Mouse (Mus musculus) embryonic facial prominence, embryonic 10.5 days (tissue): ENCODE data around the gene Znrf2. TPM values are rescaled to one million over a fixed set of nuclear protein-coding genes. Genes with fewer than 3 reads are reported as not detected.
A peak's percentile ranks its signal among the peaks of the same experiment; 100 is the strongest.
"Not testable (repeated sequence)": the region's sequence is repeated elsewhere in the genome, so short reads cannot be mapped to it uniquely, and the experiment has no call there.

Experiments used
- DNase-seq: peaks from one replicate; pipeline ENCODE4 v3.0.0-alpha.2; 2017; ENCODE audit warnings: low spot score
- H3K27ac ChIP-seq: fragments of 300-500 bp; sonication (generic); replicated peaks from 2 replicates; pipeline ENCODE4 v1.5.1; 2016; ENCODE audit warnings: mild to moderate bottlenecking
- H3K27me3 ChIP-seq: fragments of 300-500 bp; sonication (generic); replicated peaks from 2 replicates; pipeline ENCODE4 v1.6.1; 2016; ENCODE audit warnings: low read depth, mild to moderate bottlenecking; ENCODE audit not compliant: poor library complexity, severe bottlenecking
- H3K36me3 ChIP-seq: fragments of 300-500 bp; sonication (generic); replicated peaks from 2 replicates; pipeline ENCODE4 v1.6.1; 2016; ENCODE audit warnings: mild to moderate bottlenecking, moderate library complexity
- H3K4me1 ChIP-seq: fragments of 300-500 bp; sonication (generic); 2 replicates; pipeline ENCODE4 v1.6.1; 2016
- H3K4me3 ChIP-seq: fragments of 300-500 bp; sonication (generic); 2 replicates; pipeline ENCODE4 v1.5.1; 2016; ENCODE audit warnings: mild to moderate bottlenecking, moderate library complexity
- H3K9me3 ChIP-seq: fragments of 300-500 bp; sonication (generic); 2 replicates; pipeline ENCODE4 v1.6.1; 2016; ENCODE audit warnings: mild to moderate bottlenecking
- WGBS: fragments of 180-500 bp; shearing (Covaris S2); methylation state at CpG from one replicate; pipeline ENCODE4 v1.1.7; 2016; 5-methylcytosine and 5-hydroxymethylcytosine counted together
- polyA plus RNA-seq: library from polyadenylated mRNA; unstranded; fragments of >200 nt; fragmentation: Nextera tagmentation; extraction: Ambion mirVana; gene quantifications from 2 replicates; pipeline ENCODE4 v1.2.1, GENCODE M21; 2016

The Znrf2 gene
- polyA plus RNA-seq, 1 experiment from 2014 or later: 2.5 TPM

DNA sequence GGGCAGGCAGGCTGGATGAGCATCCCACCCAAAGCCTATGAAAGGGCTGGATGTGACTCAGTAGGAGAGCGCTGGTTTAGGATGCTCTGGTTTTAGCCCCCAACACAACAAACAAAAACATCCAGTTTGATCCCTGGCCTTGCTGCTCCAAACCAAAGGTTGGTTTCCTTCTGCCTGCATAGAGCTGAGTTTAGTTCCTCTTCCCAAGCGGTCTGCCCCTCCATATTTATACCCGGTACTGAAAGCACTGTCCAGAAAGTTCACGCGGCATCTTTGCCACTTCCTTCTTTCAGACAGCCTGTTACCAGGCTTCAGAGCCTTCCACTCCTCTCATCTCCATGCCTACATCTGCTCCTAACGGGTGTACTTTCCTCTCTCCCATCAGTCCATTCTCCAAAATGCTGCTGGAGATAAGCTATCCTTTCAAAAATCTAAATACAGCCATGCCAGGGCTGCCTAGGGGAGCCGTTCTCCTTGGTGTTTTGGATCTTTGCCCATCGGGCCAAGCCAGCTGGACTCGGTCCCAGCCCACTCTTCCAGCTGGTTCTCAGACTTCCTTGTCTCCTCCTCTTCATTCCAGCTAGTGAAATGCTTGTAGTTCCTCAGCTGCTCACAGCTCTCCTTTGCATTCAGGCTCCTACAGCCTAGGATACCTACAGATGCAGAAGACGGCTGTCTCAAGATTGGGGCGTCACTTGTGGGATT lies 5.0 kb upstream of the Znrf2 start:
- no peak for DNase-seq
- no peak overlapping the region for H3K27ac ChIP-seq
- H3K9me3 ChIP-seq: no peaks in the 10 kb centered on the region
- H3K36me3 ChIP-seq: no peaks in the 10 kb centered on the region
- no peak overlapping the region for H3K4me3 ChIP-seq
- 0 out of 2 replicates have a peak, but pooled peaks cover 8% of the 10 kb centered on the region for H3K4me1 ChIP-seq
- 88% methylated on average over 11 of the region's 11 CpGs for WGBS
- H3K27me3 ChIP-seq: no peaks in the 10 kb centered on the region; the same call in 1 of the 2 replicates

DNA sequence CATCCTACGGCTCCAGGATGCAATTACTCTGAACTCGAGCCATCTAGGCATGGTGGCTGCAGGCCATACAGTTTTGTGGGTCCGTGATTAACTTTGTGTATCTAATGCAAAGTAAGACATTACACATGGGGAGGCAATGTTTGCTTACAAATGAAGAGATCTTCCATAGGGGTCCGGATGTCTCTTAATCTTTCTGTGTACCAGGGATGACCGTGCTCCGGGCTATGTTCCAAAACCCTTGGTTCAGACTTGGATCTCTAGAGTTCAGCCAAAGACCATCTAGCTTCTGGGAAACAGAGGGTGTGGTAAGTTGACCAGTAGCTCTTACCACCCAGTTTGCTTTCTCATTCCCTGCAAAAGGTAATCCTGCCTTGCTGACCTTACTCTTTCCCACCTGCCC lies 4.4 kb upstream of the Znrf2 start:
- Histone ChIP-seq H3K27ac (no peak overlapping the region), H3K4me3 (no peak overlapping the region), H3K36me3 (no peaks in the 10 kb centered on the region), H3K9me3 (no peaks in the 10 kb centered on the region), H3K4me1 (0 out of 2 replicates have a peak, but pooled peaks cover 8% of the 10 kb centered on the region), H3K27me3 (no peaks in the 10 kb centered on the region; the same call in 1 of the 2 replicates)
- WGBS: 85% methylated on average over 6 of the region's 6 CpGs
- no peak for DNase-seq

DNA sequence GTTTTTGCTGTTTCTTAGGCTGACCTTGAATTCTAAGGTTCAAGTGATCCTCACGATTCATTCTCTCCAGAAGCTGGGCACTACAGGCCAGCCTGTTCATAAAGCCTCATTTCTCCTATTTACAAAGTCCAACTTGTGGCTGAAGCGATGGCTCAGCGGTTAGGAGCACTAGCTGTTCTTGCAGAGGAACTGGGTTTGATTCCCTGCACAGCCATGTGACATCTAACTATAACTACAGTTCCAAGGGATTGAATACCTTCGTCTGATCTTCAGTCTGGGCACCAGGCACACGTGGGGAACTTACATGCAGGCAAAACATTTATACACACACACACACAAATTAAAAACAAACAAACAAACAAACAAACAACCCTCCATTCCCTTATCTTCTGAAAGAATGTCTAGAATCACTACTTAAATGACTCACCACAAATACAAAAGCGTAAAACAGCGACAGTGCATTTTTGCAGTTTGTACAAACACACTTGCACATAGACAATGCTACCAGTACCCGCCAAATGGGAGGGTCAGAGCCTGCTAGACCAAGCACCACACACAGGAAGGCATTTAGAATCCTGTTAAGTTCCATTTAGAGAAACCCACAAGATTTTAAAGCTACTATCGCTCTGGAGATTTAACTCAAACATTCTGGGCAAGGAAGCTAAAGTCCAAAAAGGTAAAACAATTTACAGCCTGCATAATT lies 1.1 kb upstream of the Znrf2 start:
- no peak overlapping the region for H3K27ac ChIP-seq
- H3K27me3 ChIP-seq: no peaks in the 10 kb centered on the region; the same call in 1 of the 2 replicates
- H3K9me3 ChIP-seq: no peaks in the 10 kb centered on the region
- no peak for DNase-seq
- WGBS: 79% methylated on average over 9 of the region's 9 CpGs
- peak overlapping the region; percentile 81 for H3K4me3 ChIP-seq
- peaks cover 37% of the 10 kb centered on the region for H3K4me1 ChIP-seq
- H3K36me3 ChIP-seq: no peaks in the 10 kb centered on the region

DNA sequence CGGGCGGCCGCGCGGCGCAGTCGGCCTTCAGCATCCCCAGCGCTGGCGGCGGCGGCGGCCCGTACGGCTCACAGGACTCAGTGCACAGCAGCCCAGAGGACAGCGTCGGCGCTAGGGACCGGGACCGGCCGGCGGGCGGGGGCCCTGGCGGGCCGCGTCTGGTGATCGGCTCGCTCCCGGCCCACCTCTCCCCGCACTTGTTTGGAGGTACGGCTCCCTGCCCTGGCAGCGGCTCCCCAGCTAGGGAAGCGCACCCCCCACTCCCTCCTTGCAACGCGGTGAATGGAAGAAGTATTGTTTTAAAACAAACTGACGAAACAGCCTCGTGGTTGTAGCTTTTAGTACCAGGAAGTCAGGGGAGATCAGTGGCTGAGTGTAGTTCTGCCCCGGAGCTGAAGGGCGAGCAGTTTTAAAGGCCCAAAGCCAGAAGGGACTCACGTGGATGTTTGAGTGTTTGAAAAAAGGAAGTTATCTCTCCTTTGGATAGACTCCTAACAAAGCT lies 601 bp downstream of the Znrf2 start:
- WGBS: under 1% methylated on average over 39 of the region's 39 CpGs
- H3K4me1 ChIP-seq: peaks cover 37% of the 10 kb centered on the region
- peak overlapping the region; percentile 92 for H3K27ac ChIP-seq
- DNase-seq: peak; percentile 76
- no peaks in the 10 kb centered on the region; the same call in 1 of the 2 replicates for H3K27me3 ChIP-seq
- no peaks in the 10 kb centered on the region for H3K9me3 ChIP-seq
- no peaks in the 10 kb centered on the region for H3K36me3 ChIP-seq
- H3K4me3 ChIP-seq: peak overlapping the region; percentile 81

DNA sequence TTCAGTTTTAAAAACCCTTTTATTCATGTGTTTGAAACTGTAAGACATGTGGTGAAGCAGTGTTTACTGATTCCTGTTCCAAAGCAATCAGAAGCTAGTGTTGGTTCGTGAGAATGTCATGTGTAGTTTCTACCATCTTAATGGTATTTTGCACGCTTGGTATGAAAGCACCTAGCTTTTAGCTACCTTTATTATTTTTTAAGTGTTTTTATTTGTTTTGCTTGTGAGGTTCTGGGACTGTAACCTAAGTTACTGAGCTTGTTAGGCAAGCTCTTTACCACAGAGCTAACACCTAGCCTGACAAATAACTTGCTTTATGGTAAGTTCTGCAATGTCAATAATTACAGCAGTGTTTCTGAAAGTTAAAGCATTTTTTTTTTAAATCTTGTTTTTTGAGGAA lies 1.7 kb downstream of the Znrf2 start:
- no peak for DNase-seq
- Histone ChIP-seq H3K27ac (no peak overlapping the region), H3K4me1 (peaks cover 37% of the 10 kb centered on the region), H3K9me3 (no peaks in the 10 kb centered on the region), H3K4me3 (peak overlapping the region; percentile 81), H3K27me3 (no peaks in the 10 kb centered on the region; the same call in 1 of the 2 replicates), H3K36me3 (no peaks in the 10 kb centered on the region)
- WGBS: 48% methylated on average over 2 of the region's 2 CpGs

DNA sequence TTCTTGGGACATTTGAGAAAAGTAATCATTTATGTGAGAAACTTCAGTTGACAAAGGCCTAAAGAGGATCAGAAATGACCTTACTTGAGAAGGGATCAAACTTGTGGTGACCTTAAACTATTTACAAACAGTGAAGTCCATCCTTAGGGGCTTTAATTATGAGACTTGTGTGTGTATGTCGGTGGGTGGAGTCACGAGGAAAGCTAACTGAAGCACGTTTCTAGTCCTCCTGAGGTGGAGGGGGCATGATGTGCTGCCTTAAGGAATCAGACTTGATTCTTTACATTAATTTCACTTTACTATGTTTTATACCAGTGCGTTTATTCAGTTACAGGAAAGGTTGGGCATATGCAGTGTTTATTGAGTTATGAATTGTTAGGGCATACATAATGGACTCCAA lies 2.6 kb downstream of the Znrf2 start:
- DNase-seq: no peak
- Histone ChIP-seq H3K9me3 (no peaks in the 10 kb centered on the region), H3K36me3 (no peaks in the 10 kb centered on the region), H3K4me1 (peaks cover 37% of the 10 kb centered on the region), H3K4me3 (peak overlapping the region; percentile 16; the same call in 1 of the 2 replicates), H3K27me3 (no peaks in the 10 kb centered on the region; the same call in 1 of the 2 replicates), H3K27ac (no peak overlapping the region)
- 23% methylated on average over 4 of the region's 4 CpGs for WGBS

DNA sequence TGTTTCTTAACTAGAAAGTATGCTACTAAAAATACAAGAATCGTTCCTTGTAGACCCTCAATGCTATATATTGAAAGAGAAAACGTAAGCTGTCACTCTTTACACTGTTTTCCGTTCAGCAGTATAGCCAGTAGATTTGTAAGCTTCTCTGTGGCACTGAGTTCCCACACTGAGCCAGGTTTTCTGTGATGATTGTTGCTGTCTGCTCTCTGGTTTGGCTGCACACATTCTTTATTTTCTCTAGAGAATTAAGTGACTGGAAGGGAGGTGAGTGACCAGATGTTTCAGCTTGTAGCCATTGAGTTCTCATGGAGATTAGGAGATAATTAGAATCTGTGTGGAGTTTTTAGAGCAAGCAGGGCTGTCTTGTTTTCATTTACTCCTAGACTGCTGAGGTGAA lies 3.0 kb downstream of the Znrf2 start:
- DNase-seq: no peak
- Histone ChIP-seq H3K4me1 (peaks cover 37% of the 10 kb centered on the region), H3K36me3 (0 out of 2 replicates have a peak, but pooled peaks cover 2% of the 10 kb centered on the region), H3K27ac (no peak overlapping the region), H3K4me3 (0 out of 2 replicates have a peak overlapping the region, but pooled peaks have one; percentile 0), H3K9me3 (no peaks in the 10 kb centered on the region), H3K27me3 (no peaks in the 10 kb centered on the region; the same call in 1 of the 2 replicates)
- 42% methylated on average over 3 of the region's 3 CpGs for WGBS

DNA sequence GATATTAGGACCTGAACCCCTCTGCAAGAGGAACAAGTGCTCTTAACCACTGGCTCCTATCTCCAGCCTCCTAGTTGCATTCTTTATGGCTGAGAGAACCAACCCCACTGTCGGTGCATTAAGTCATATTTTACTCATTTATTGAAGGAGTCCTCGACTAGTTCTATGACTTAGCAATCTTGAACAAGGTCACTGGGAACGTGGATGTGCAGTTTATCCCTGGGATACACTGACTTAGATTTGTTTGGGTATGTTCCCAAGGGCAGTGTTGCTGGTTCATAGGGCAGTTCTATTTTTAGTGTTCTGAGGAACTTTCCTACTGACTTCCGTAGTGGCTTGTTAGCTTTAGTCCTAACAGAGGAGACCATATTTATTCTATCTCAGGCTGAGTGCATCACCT lies 5.6 kb downstream of the Znrf2 start:
- Histone ChIP-seq H3K36me3 (0 out of 2 replicates have a peak, but pooled peaks cover 6% of the 10 kb centered on the region), H3K4me3 (no peak overlapping the region), H3K4me1 (peaks cover 29% of the 10 kb centered on the region), H3K27me3 (no peaks in the 10 kb centered on the region), H3K27ac (no peak overlapping the region), H3K9me3 (no peaks in the 10 kb centered on the region)
- WGBS: 78% methylated on average over 4 of the region's 4 CpGs
- no peak for DNase-seq

DNA sequence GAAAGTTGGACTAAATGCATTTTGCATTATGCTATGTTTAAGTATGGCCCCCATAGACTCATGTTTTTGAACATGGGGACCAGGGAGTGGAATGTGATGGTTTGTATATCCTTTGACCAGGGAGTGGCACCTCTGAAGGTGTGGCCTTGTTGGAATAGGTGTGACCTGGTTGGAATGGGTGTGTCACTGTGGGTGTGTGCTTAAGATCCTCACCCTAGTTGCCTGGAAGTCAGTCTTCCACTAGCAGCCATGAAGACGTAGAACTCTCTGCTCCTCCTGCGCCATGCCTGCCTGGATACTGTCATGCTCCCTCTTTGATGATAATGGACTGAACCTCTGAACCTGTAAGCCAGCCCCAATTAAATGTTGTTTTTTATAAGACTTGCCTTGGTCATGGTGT lies 7.8 kb downstream of the Znrf2 start:
- H3K4me3 ChIP-seq, H3K9me3 ChIP-seq, H3K36me3 ChIP-seq, H3K27ac ChIP-seq, H3K4me1 ChIP-seq, H3K27me3 ChIP-seq, DNase-seq: not testable (repeated sequence)
- 94% methylated on average over 2 of the region's 2 CpGs for WGBS

DNA sequence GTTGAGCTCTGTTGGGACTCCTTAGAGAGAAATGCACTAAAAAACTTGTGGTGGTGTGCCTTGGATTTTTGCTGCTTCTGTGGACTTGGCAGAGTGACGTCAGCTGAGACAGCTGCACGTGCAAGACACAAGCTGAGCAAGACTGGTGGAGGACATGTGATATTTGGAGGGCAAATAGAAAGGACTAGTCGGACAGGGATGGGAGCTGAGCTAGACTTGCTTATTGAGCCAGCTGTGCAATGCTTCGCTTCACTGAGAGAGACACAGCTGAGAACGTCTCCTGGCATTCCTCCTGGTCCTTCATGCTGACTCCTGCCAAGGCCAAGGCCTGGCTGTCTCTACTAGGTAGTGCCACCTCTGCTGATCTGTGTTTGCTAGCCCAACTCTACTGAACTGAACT lies 10.8 kb downstream of the Znrf2 start:
- Histone ChIP-seq H3K4me3 (no peak overlapping the region), H3K27me3 (no peaks in the 10 kb centered on the region), H3K36me3 (0 out of 2 replicates have a peak, but pooled peaks cover 6% of the 10 kb centered on the region), H3K4me1 (peaks cover 11% of the 10 kb centered on the region; the same call in 1 of the 2 replicates), H3K27ac (no peak overlapping the region), H3K9me3 (no peaks in the 10 kb centered on the region)
- no peak for DNase-seq
- 83% methylated on average over 5 of the region's 5 CpGs for WGBS

DNA sequence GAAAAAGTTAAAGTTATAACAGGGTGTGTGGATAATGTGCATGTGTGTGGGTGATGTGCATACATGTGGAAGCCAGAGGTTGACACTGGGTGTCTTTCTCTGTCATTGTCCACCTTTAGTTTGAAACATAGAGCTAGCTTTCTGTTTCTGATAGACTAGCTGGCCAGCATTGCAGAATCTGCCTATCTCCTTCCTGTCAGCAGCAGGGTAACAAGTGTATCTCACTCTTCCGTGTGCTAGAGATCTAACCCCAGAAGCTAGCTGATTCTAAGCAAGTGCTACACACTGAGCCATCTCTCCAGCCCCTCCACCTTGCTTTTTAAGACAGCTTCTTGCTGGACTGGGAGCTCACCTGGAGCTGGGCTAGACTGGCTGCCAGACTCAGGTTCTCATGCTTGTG lies 11.6 kb downstream of the Znrf2 start:
- Histone ChIP-seq H3K27ac (no peak overlapping the region), H3K27me3 (no peaks in the 10 kb centered on the region), H3K4me3 (no peak overlapping the region), H3K9me3 (no peaks in the 10 kb centered on the region), H3K36me3 (0 out of 2 replicates have a peak, but pooled peaks cover 6% of the 10 kb centered on the region), H3K4me1 (peaks cover 11% of the 10 kb centered on the region; the same call in 1 of the 2 replicates)
- DNase-seq: no peak
- WGBS: 93% methylated on average over 1 of the region's 1 CpGs

DNA sequence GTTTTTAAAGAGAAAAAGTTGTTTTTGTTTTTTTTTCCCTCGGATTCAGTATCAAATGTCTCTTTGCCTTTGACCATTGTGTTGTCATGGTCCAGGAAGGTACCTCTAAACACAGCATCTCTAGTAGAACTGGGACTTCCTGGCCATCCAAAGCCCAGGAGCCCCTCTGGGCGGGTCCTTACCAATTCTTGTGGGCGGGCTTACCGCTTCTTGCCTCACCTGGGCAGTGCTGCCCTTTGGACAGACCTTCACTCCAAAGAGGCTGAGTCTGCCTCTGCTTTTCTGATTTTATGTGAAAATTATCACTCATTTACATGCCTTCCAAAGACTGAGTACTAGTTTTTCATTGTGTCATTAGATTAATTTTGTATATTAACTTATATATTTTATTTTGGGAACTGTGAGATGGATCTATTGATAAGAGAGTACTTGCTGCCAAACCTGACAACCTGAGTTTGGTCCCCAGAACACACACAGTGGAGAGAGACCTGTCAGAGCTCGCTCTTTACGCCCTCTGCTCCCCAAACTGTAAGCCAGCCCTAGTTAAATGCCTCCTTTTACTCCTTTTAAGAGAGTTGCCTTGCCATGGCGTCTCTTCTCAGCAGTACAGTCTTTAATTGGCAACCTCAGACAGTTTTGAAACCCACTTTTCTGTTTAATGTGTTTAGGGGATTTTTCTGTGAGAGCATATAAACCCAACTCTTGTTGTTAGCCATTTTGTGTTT lies 13.5 kb downstream of the Znrf2 start:
- Histone ChIP-seq H3K27ac (no peak overlapping the region), H3K9me3 (no peaks in the 10 kb centered on the region), H3K27me3 (no peaks in the 10 kb centered on the region), H3K4me1 (peaks cover 11% of the 10 kb centered on the region; the same call in 1 of the 2 replicates), H3K36me3 (no peaks in the 10 kb centered on the region), H3K4me3 (no peak overlapping the region)
- WGBS: 77% methylated on average over 7 of the region's 7 CpGs
- no peak for DNase-seq
